Comparison of ENCODE assay signal across 10 mouse cellular contexts in the genomic region with DNA sequence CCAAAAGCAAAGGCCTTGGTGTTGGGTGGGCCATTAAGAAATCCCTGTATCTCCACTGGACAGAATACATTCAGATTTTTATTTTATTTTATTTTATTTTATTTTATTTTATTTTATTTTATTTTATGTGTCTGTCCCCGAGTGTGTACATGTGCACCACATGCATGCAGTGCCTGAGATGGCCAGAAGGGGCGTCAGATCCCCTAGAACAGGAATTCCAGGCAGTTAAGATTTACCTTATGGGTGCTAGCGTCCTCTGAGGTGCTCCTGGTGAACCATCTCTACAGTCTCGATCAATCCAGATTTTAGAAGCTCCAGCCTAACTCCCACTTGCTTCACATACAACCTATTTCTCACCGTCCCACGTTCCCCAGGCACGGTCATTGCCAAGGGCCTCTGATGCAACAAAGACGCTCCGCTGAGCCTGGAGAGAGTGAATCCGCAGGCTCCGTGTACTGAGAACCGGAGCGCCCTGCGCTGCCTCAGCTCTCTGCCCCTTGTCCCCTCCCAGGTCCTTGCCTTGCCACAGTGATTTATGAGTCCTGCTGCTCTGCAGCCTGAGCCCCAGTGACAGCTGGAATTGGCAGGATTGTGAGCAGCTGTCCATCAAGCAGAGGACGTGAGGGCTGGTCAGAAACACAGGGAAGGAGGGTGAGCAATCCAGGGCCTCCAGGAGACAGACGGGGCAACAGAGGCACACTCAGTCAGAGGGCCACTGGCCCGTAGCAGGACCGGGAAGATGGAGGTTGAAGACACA. TPM values are rescaled to one million over a fixed set of nuclear protein-coding genes. Genes with fewer than 3 reads are reported as not detected.
DNase-seq lines count a peak whose midpoint lies in the region; ATAC-seq lines count a peak whose summit lies in the region.
"Had no signal": no experiment of that assay in that cellular context is flagged by ENCODE, and none has a peak within 500 bp of the region (broad histone marks: within the 10 kb centered on the region; RNA-seq: fewer than 3 reads in every experiment).

No protein-coding gene starts in this region.

- DNase-seq in R1 (ENCODE audit: low read depth, low spot score) = peak; percentile 67
- peak; percentile 39 for DNase-seq in midbrain, embryonic 14.5 days
- no peak for DNase-seq in urinary bladder, adult 2 months (ENCODE audit: low spot score)
- DNase-seq in cerebellum, adult 9-10 months = no peak
- DNase-seq in urinary bladder, postnatal 25 days (ENCODE audit: low spot score) = no peak
- DNase-seq: thymus, postnatal 4 days had no signal

- 69% methylated on average over 18 of the region's 18 CpGs for WGBS in intestine, embryonic 15.5 days
- WGBS in intestine, embryonic 16.5 days = 65% methylated on average over 18 of the region's 18 CpGs
- 44% methylated on average over 18 of the region's 18 CpGs for WGBS in hindbrain, embryonic 12.5 days
- 64% methylated on average over 18 of the region's 18 CpGs for WGBS in midbrain, embryonic 14.5 days

- no peak overlapping the region for H3K9ac ChIP-seq in intestine, embryonic 15.5 days
- no peak overlapping the region for H3K9ac ChIP-seq in intestine, embryonic 16.5 days (ENCODE audit: low read depth, low read length)
- no peak overlapping the region for H3K9ac ChIP-seq in hindbrain, embryonic 12.5 days
- H3K9ac ChIP-seq in midbrain, embryonic 14.5 days (replicated peaks; ENCODE audit: low read length) = no peak overlapping the region
- H3K9ac ChIP-seq: heart, embryonic 13.5 days had no signal

- no peak overlapping the region for H3K4me2 ChIP-seq in intestine, embryonic 15.5 days (replicated peaks)
- no peak overlapping the region for H3K4me2 ChIP-seq in intestine, embryonic 16.5 days (ENCODE audit: low read depth, low read length)
- H3K4me2 ChIP-seq in hindbrain, embryonic 12.5 days (replicated peaks) = no peak overlapping the region
- H3K4me2 ChIP-seq in midbrain, embryonic 14.5 days (ENCODE audit: low read length) = no peak overlapping the region
- H3K4me2 ChIP-seq: heart, embryonic 13.5 days had no signal

- peak; percentile 28; the same call in 1 of the 2 replicates for ATAC-seq in intestine, embryonic 15.5 days
- no peak for ATAC-seq in intestine, embryonic 16.5 days
- peak; percentile 46 for ATAC-seq in hindbrain, embryonic 12.5 days (ENCODE audit: low FRiP score)
- no peak for ATAC-seq in midbrain, embryonic 14.5 days (ENCODE audit: low FRiP score, low TSS enrichment)

- H3K9me3 ChIP-seq in intestine, embryonic 15.5 days = no peaks in the 10 kb centered on the region
- H3K9me3 ChIP-seq in intestine, embryonic 16.5 days (ENCODE audit: control insufficient read depth, low read length) = no peaks in the 10 kb centered on the region
- H3K9me3 ChIP-seq in hindbrain, embryonic 12.5 days (replicated peaks) = no peaks in the 10 kb centered on the region
- no peaks in the 10 kb centered on the region for H3K9me3 ChIP-seq in midbrain, embryonic 14.5 days (ENCODE audit: control insufficient read depth, low read length)
- H3K9me3 ChIP-seq: heart, embryonic 13.5 days had no signal

- H3K4me1 ChIP-seq in intestine, embryonic 15.5 days (replicated peaks) = no peaks in the 10 kb centered on the region
- no peaks in the 10 kb centered on the region for H3K4me1 ChIP-seq in intestine, embryonic 16.5 days (ENCODE audit: control insufficient read depth, insufficient read depth, low read length)
- H3K4me1 ChIP-seq in hindbrain, embryonic 12.5 days = peaks cover 45% of the 10 kb centered on the region
- H3K4me1 ChIP-seq in midbrain, embryonic 14.5 days (ENCODE audit: control insufficient read depth, insufficient read depth, low read length) = peaks cover 9% of the 10 kb centered on the region; the same call in 1 of the 2 replicates
- H3K4me1 ChIP-seq: heart, embryonic 13.5 days had no signal

- H3K36me3 ChIP-seq in intestine, embryonic 15.5 days = no peaks in the 10 kb centered on the region
- H3K36me3 ChIP-seq in intestine, embryonic 16.5 days (ENCODE audit: control insufficient read depth, insufficient read depth, low read length) = no peaks in the 10 kb centered on the region
- H3K36me3 ChIP-seq in hindbrain, embryonic 12.5 days = no peaks in the 10 kb centered on the region
- no peaks in the 10 kb centered on the region for H3K36me3 ChIP-seq in midbrain, embryonic 14.5 days (ENCODE audit: control insufficient read depth, insufficient read depth, low read length)
- H3K36me3 ChIP-seq: heart, embryonic 13.5 days had no signal

- no peak overlapping the region for H3K4me3 ChIP-seq in intestine, embryonic 15.5 days (replicated peaks)
- no peak overlapping the region for H3K4me3 ChIP-seq in intestine, embryonic 16.5 days (ENCODE audit: low read length)
- H3K4me3 ChIP-seq in hindbrain, embryonic 12.5 days = no peak overlapping the region
- H3K4me3 ChIP-seq in midbrain, embryonic 14.5 days (replicated peaks; ENCODE audit: low read depth, low read length) = no peak overlapping the region
- H3K4me3 ChIP-seq: heart, embryonic 13.5 days had no signal

- H3K27ac ChIP-seq in intestine, embryonic 15.5 days = no peak overlapping the region
- H3K27ac ChIP-seq in intestine, embryonic 16.5 days (ENCODE audit: low read length) = no peak overlapping the region
- peak overlapping the region; percentile 72 for H3K27ac ChIP-seq in hindbrain, embryonic 12.5 days
- no peak overlapping the region; the same call in 1 of the 2 replicates for H3K27ac ChIP-seq in midbrain, embryonic 14.5 days (replicated peaks; ENCODE audit: low read depth, low read length)
- H3K27ac ChIP-seq: heart, embryonic 13.5 days had no signal

- 0 out of 2 replicates have a peak, but pooled peaks cover 4% of the 10 kb centered on the region for H3K27me3 ChIP-seq in intestine, embryonic 15.5 days (replicated peaks)
- H3K27me3 ChIP-seq in intestine, embryonic 16.5 days (replicated peaks; ENCODE audit: control insufficient read depth, insufficient read depth, low read length) = no peaks in the 10 kb centered on the region
- H3K27me3 ChIP-seq in hindbrain, embryonic 12.5 days = peaks cover 12% of the 10 kb centered on the region; the same call in 1 of the 2 replicates
- H3K27me3 ChIP-seq in midbrain, embryonic 14.5 days (ENCODE audit: control insufficient read depth, insufficient read depth, low read length) = no peaks in the 10 kb centered on the region; the same call in 1 of the 2 replicates

RNA-seq across cellular contexts. Expression of gene Ubiad1, which starts 46.9 kb away (rescaled TPM):
- 22.0 and 22.7 TPM in 2 replicates for polyA plus RNA-seq in intestine, embryonic 15.5 days (2015; fragmentation: Nextera tagmentation; extraction: Ambion mirVana)
- 23.6 and 24.6 TPM in 2 replicates for polyA plus RNA-seq in intestine, embryonic 16.5 days (2015; fragmentation: Nextera tagmentation; extraction: Ambion mirVana)
- 20.4 and 22.2 TPM in 2 replicates for polyA plus RNA-seq in hindbrain, embryonic 12.5 days (2016; fragmentation: Nextera tagmentation; extraction: Ambion mirVana)
- 14.7 and 15.9 TPM in 2 replicates for polyA plus RNA-seq in midbrain, embryonic 14.5 days (2014; fragmentation: Nextera tagmentation; extraction: Ambion mirVana)
- polyA plus RNA-seq in urinary bladder, adult 2 months (2012; rRNA removed) = 9.2 and 10.3 TPM in 2 replicates

RNA-seq across cellular contexts. Expression of gene Mtor, which starts 50.7 kb away (rescaled TPM):
- 11.6 and 12.7 TPM in 2 replicates for polyA plus RNA-seq in intestine, embryonic 15.5 days (2015; fragmentation: Nextera tagmentation; extraction: Ambion mirVana)
- polyA plus RNA-seq in intestine, embryonic 16.5 days (2015; fragmentation: Nextera tagmentation; extraction: Ambion mirVana) = 9.2 and 10.9 TPM in 2 replicates
- polyA plus RNA-seq in hindbrain, embryonic 12.5 days (2016; fragmentation: Nextera tagmentation; extraction: Ambion mirVana) = 30.2 and 31.9 TPM in 2 replicates
- 30.6 and 34.8 TPM in 2 replicates for polyA plus RNA-seq in midbrain, embryonic 14.5 days (2014; fragmentation: Nextera tagmentation; extraction: Ambion mirVana)
- 15.6 and 20.0 TPM in 2 replicates for polyA plus RNA-seq in urinary bladder, adult 2 months (2012; rRNA removed)

Comparison
In these comparisons a context has a peak if more than half of its experiments do, and no peak if none do; other contexts are left out.
1. ATAC-seq: peak in intestine, embryonic 15.5 days (single experiment) and hindbrain, embryonic 12.5 days (single experiment); none in intestine, embryonic 16.5 days (single experiment) and midbrain, embryonic 14.5 days (single experiment).
2. DNase-seq: peak in R1 (single experiment) and midbrain, embryonic 14.5 days (single experiment); none in urinary bladder, adult 2 months (single experiment), cerebellum, adult 9-10 months (single experiment) and urinary bladder, postnatal 25 days (single experiment).